Mouse (Mus musculus): Measurements from ENCODE around the gene Nek10.
"Not testable (repeated sequence)": the region's sequence is repeated elsewhere in the genome, so short reads cannot be mapped to it uniquely, and the experiment has no call there.

Gene Nek10

DNA sequence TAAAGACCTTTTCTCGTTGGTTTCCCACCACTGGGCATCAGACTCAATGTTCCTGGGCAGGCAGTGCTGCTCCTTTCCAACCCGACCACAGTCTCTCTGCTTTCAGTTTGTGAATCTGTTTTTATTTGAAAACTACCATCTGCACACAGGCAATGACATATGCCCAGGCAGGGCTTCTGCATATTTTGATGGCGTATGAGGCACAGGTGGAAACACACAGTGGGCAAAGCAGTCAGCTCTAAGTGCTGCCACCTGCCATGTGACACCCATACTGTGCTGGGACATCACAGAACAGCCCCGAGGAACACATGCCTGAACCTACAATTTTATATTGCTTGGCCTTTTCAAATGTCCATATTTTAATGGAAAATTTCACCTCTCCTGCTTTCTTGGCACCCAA, 68.5 kb downstream of the Nek10 start:
- no peak for DNase-seq

- DNase-seq, result peak; percentile 21
Observed at GRCm38 (mm10) chr14:14893932-14894652, 90.9 kb downstream of the Nek10 start.

- no peak for DNase-seq
Observed at GRCm38 (mm10) chr14:14894776-14895175, 91.6 kb downstream of the Nek10 start.

DNA sequence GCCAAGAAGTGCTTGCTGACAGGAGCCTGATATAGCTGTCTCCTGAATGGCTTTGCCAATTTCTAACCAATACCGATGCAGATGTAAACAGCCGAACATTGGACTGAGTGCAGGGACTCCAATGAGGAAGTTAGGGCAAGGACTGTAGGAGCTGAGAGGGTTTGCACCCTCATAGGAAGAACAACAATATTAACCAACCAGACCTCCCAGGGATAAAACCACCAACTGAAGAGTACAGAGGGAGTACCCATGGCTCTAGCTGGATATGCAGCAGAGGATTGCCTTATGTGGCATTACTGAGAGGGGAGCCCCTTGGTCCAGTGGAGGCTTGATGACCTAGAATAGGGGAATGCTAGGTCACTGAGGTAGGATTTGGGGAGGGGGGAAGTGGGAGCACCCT, 92.1 kb downstream of the Nek10 start:
- no peak for DNase-seq

GRCm38 (mm10) chr14:14896399-14897136, 93.4 kb downstream of the Nek10 start:
- no peak for DNase-seq

- DNase-seq, result peak; percentile 73
Observed at GRCm38 (mm10) chr14:14904750-14905529, 101.7 kb downstream of the Nek10 start.

DNA sequence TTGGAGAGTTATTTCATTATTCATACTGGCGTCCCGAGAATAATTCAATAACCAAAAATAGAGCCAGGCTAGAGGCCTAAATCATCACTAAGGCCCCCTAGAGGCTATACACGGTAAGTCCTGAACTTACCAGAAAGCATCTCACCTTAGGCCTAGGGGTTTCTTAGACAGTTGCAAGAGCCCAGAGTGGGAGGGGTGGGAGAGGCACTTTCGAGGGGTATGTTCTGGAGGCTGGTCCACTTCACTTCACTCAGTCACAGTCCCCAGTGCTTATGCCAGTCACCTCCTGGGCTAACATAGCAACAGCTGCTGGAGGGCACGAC, 102.3 kb downstream of the Nek10 start:
- no peak for DNase-seq

DNA sequence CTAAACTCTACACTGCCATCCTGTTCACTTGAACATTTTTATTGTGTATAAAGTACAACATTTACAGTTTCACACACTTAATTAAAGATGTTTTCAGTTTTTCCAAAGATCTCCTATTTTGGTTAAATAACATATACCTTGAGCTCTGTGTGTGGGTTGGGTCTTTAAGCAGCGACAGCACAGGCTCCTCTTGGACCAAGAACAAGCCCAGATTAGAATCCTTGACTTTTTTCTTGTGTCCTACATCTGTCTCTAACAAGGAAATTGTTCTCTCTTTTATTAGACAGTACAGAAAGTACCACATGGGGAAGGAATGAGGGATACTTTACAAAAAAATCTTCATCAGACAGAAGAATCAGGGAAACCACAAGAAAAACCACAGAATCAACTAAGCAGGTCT, 122.4 kb downstream of the Nek10 start:
- no peak for DNase-seq

GRCm38 (mm10) chr14:14927559-14927958, 124.3 kb downstream of the Nek10 start:
- no peak for DNase-seq

- no peak for DNase-seq
Observed at GRCm38 (mm10) chr14:14934977-14935376, 131.8 kb downstream of the Nek10 start.

- DNase-seq, result no peak
Observed at GRCm38 (mm10) chr14:14945930-14946329, 142.7 kb downstream of the Nek10 start.

- no peak for DNase-seq
Observed at GRCm38 (mm10) chr14:14949023-14949422, 145.8 kb downstream of the Nek10 start.

GRCm38 (mm10) chr14:14951808-14952207, 148.6 kb downstream of the Nek10 start:
- no peak for DNase-seq

GRCm38 (mm10) chr14:14959780-14960440, 156.7 kb downstream of the Nek10 start:
- no peak for DNase-seq

DNA sequence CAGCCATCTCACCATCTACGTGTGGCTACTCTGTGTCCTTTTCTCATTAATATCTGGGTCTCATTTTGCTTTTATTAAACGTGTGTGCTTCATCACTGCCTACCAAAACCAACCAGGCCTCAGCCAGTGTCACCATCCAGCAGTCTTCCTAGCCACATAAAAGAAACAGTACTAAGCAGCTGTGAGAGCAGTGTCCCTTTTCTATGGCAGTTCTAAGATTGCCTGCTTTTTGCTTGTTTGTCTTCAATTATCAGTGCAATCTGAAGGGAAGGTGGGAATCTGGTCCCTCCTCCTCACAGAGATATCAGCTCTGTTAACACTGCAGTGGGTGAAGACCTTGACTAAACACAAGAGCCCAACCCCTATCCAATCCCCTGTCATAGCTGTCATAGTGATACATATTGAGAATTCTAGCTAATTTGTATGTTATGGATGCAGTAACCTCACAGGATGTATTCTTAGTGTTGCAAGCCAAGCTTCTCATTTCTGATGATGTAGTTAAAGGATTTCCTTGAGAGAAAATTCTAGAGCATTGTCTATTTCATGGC, 157.3 kb downstream of the Nek10 start:
- no peak for DNase-seq

GRCm38 (mm10) chr14:14970633-14971032, 167.4 kb downstream of the Nek10 start:
- no peak for DNase-seq

GRCm38 (mm10) chr14:14971056-14971455, 167.8 kb downstream of the Nek10 start:
- DNase-seq, result no peak

- no peak for DNase-seq
Observed at GRCm38 (mm10) chr14:14974156-14974555, 170.9 kb downstream of the Nek10 start.

DNA sequence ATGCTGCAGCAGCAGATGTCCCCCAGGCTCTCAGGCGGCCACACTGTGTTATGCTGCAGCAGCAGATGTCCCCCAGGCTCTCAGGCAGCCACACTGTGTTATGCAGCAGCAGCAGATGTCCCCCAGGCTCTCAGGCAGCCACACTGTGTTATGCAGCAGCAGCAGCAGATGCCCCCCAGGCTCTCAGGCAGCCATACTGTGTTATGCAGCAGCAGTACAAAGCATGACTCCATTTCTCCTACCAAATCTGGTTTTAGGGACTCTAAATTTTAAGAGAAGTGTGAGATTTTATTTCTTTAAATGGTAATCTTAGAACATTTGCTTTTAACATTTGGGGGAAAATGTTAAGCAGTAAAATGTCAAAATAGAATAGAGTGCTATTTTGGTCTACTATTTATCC, 180.9 kb downstream of the Nek10 start:
- not testable (repeated sequence) for DNase-seq

DNA sequence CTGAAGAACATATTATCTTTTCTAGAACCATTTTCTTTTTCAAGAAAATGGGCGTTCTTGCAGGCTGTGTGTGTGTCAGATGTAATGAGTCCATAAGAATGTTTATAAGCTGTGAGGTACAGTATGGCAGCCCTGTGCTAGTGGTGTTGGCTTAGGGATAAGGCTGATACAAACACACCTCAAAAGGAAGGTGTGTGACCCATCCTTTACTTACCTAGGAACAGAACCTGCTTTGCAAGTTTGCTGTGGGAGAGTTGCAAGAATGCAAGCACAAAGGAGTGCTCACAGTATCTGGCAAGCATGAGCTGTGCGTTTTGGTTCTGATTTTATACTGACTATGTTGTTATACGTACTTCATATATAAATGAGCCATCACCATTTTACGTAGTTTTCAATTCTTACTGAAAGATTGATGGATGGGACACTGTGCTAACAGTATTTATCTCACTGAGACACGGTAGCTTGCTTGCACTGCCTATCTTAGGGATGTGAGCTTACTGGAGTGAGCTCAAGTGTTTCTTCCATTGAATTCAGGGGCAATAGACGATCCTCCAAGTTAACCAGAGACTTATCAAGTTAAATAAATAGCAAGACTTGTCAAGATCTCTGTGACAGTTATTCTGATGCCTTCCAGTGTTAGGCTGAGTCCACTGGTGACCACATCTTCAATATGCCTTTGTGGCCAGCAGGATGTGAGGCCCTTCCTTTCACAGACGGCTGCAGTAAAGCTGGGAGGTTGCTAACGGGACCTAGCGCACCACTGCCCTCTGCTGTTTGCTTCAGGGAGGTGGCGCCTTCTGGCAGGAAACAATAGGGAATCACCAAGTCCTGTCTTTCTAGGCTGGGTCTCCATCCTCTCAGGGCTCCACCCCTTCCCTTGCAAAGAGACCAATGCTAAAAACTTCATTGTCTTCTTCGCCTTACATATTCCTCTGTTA, 181.8 kb downstream of the Nek10 start:
- DNase-seq, result peak; percentile 82

GRCm38 (mm10) chr14:14987403-14987802, 184.2 kb downstream of the Nek10 start:
- no peak for DNase-seq

GRCm38 (mm10) chr14:14991642-14992041, 188.4 kb downstream of the Nek10 start:
- no peak for DNase-seq
